Comparison of ENCODE assay signal across 8 mouse cellular contexts in genomic region chr2:66123756-66124589, GRCm38 (mm10). TPM values are rescaled to one million over a fixed set of nuclear protein-coding genes. Genes with fewer than 3 reads are reported as not detected.
DNase-seq lines count a peak whose midpoint lies in the region; ATAC-seq and TF ChIP-seq lines count a peak whose summit lies in the region.

No protein-coding gene starts in this region.

- no peaks in the 10 kb centered on the region for H3K79me2 ChIP-seq in myocyte (ENCODE audit: control insufficient read depth, insufficient read depth)

- H3K4me2 ChIP-seq in embryonic facial prominence, embryonic 12.5 days (replicated peaks) = peak overlapping the region; percentile 100
- H3K4me2 ChIP-seq in hindbrain, embryonic 11.5 days (replicated peaks; ENCODE audit: low read depth, low read length) = peak overlapping the region; percentile 100
- H3K4me2 ChIP-seq in limb, embryonic 12.5 days = peak overlapping the region; percentile 100
- H3K4me2 ChIP-seq in myocyte (ENCODE audit: low read depth) = peak overlapping the region; percentile 80

- no peak for TF ChIP-seq CTCF in layer of hippocampus, adult 2 months (conservative IDR thresholded peaks at IDR 0.05)

- TF ChIP-seq POLR2A in myocyte (IDR thresholded peaks at IDR 0.05; ENCODE audit: insufficient read length, low read depth) = no peak

- H3ac ChIP-seq in myocyte (ENCODE audit: control insufficient read depth, insufficient read length) = no peak overlapping the region

- peak; percentile 66 for ATAC-seq in embryonic facial prominence, embryonic 12.5 days (ENCODE audit: insufficient number of reproducible peaks, insufficient read depth, low FRiP score, low TSS enrichment)
- peak; percentile 79 for ATAC-seq in hindbrain, embryonic 11.5 days (ENCODE audit: low FRiP score)
- peak; percentile 52 for ATAC-seq in limb, embryonic 12.5 days (ENCODE audit: insufficient number of reproducible peaks, insufficient read depth, low FRiP score, low TSS enrichment, low read depth)

- no peaks in the 10 kb centered on the region for H3K36me3 ChIP-seq in embryonic facial prominence, embryonic 12.5 days
- H3K36me3 ChIP-seq in hindbrain, embryonic 11.5 days (ENCODE audit: control insufficient read depth, insufficient read depth, low read length) = no peaks in the 10 kb centered on the region
- no peaks in the 10 kb centered on the region for H3K36me3 ChIP-seq in limb, embryonic 12.5 days
- no peaks in the 10 kb centered on the region for H3K36me3 ChIP-seq in myocyte (ENCODE audit: control insufficient read depth, insufficient read depth)

- no peaks in the 10 kb centered on the region for H3K9me3 ChIP-seq in embryonic facial prominence, embryonic 12.5 days
- H3K9me3 ChIP-seq in hindbrain, embryonic 11.5 days (ENCODE audit: control insufficient read depth, low read length) = no peaks in the 10 kb centered on the region
- H3K9me3 ChIP-seq in limb, embryonic 12.5 days = no peaks in the 10 kb centered on the region

- WGBS in embryonic facial prominence, embryonic 12.5 days = 1% methylated on average over 57 of the region's 57 CpGs
- under 1% methylated on average over 52 of the region's 57 CpGs for WGBS in hindbrain, embryonic 11.5 days
- under 1% methylated on average over 57 of the region's 57 CpGs for WGBS in limb, embryonic 12.5 days

- peak overlapping the region; percentile 76 for H3K4me3 ChIP-seq in layer of hippocampus, adult 2 months
- H3K4me3 ChIP-seq in embryonic facial prominence, embryonic 12.5 days = peak overlapping the region; percentile 68
- peak overlapping the region; percentile 71 for H3K4me3 ChIP-seq in hindbrain, embryonic 11.5 days (ENCODE audit: low read depth, low read length)
- H3K4me3 ChIP-seq in limb, embryonic 12.5 days (replicated peaks) = peak overlapping the region; percentile 76
- peak overlapping the region; percentile 14 for H3K4me3 ChIP-seq in myocyte

- peak in 1 of 2 experiments; percentile 12 for DNase-seq in layer of hippocampus, adult 2 months (ENCODE audit: low spot score in 2 of 2)
- no peak for DNase-seq in layer of hippocampus, adult 9-11 months
- peak; percentile 46 for DNase-seq in Muller cell, postnatal 12 days (ENCODE audit: inconsistent ontology term)
- peak; percentile 58 for DNase-seq in hindbrain, embryonic 11.5 days (ENCODE audit: low spot score)
- DNase-seq in thymus, postnatal 25 days = peak; percentile 15

- peaks cover 8% of the 10 kb centered on the region; the same call in 1 of the 2 replicates for H3K4me1 ChIP-seq in embryonic facial prominence, embryonic 12.5 days
- peaks cover 2% of the 10 kb centered on the region; the same call in 1 of the 2 replicates for H3K4me1 ChIP-seq in hindbrain, embryonic 11.5 days (replicated peaks; ENCODE audit: control insufficient read depth, insufficient read depth, low read length)
- H3K4me1 ChIP-seq in limb, embryonic 12.5 days (replicated peaks) = peaks cover 12% of the 10 kb centered on the region

- peak overlapping the region; percentile 88 for H3K27ac ChIP-seq in layer of hippocampus, adult 2 months
- no peak overlapping the region for H3K27ac ChIP-seq in embryonic facial prominence, embryonic 12.5 days
- no peak overlapping the region for H3K27ac ChIP-seq in hindbrain, embryonic 11.5 days (ENCODE audit: low read depth, low read length)
- no peak overlapping the region for H3K27ac ChIP-seq in limb, embryonic 12.5 days

- H3K9ac ChIP-seq in embryonic facial prominence, embryonic 12.5 days = peak overlapping the region; percentile 52
- H3K9ac ChIP-seq in hindbrain, embryonic 11.5 days (ENCODE audit: low read depth, low read length) = peak overlapping the region; percentile 58
- peak overlapping the region; percentile 69 for H3K9ac ChIP-seq in limb, embryonic 12.5 days (replicated peaks)

- peaks cover 37% of the 10 kb centered on the region for H3K27me3 ChIP-seq in embryonic facial prominence, embryonic 12.5 days
- H3K27me3 ChIP-seq in hindbrain, embryonic 11.5 days (ENCODE audit: control insufficient read depth, insufficient read depth, low read length) = peaks cover 24% of the 10 kb centered on the region
- peaks cover 37% of the 10 kb centered on the region for H3K27me3 ChIP-seq in limb, embryonic 12.5 days
- peaks cover 8% of the 10 kb centered on the region for H3K27me3 ChIP-seq in myocyte (ENCODE audit: control insufficient read depth, insufficient read depth, insufficient read length)

TF ChIP-seq in myocyte, 11 proteins besides CTCF, POLR2A, EP300 and RAD21:
- TF ChIP-seq USF1 (IDR thresholded peaks at IDR 0.05; ENCODE audit: low read depth) (no peak), TCF3 (IDR thresholded peaks at IDR 0.05; ENCODE audit: insufficient read length, low read depth) (no peak), REST (IDR thresholded peaks at IDR 0.05; ENCODE audit: insufficient read depth, insufficient read length) (no peak), CEBPB (IDR thresholded peaks at IDR 0.05; ENCODE audit: insufficient read depth, poor library complexity, severe bottlenecking) (no peak), MAX (IDR thresholded peaks at IDR 0.05; ENCODE audit: low read depth) (no peak)

RNA-seq across cellular contexts. Expression of gene Galnt3, which starts 0.8 kb away (rescaled TPM):
- 1 to 10 TPM; 5.2 to 5.9 TPM for total RNA-seq in layer of hippocampus, adult 2 months (2021)
- polyA plus RNA-seq in embryonic facial prominence, embryonic 12.5 days (2016; fragmentation: Nextera tagmentation; extraction: Ambion mirVana) = 3.4 and 3.9 TPM in 2 replicates
- polyA plus RNA-seq in hindbrain, embryonic 11.5 days (2014; fragmentation: Nextera tagmentation; extraction: Ambion mirVana) = 1.6 and 2.5 TPM in 2 replicates
- polyA plus RNA-seq in limb, embryonic 12.5 days (2016; fragmentation: Nextera tagmentation; extraction: Ambion mirVana) = 2.5 and 3.4 TPM in 2 replicates
- polyA plus RNA-seq in myocyte (2012; fragmentation: generic; extraction: Trizol) = 0.25 TPM

Comparison
In these comparisons a context has a peak if more than half of its experiments do, and no peak if none do; other contexts are left out.
1. H3K4me3 ChIP-seq: peak in every context shown above with its lines; median percentile 76 in layer of hippocampus, adult 2 months; 76 in limb, embryonic 12.5 days; 71 in hindbrain, embryonic 11.5 days; 68 in embryonic facial prominence, embryonic 12.5 days; 14 in myocyte.